Mouse (Mus musculus) CH12.LX (cell line): Measurements from ENCODE around the gene Aldh3b2.

ENCODE experiments used
- CHD2 ChIP-seq: IDR thresholded peaks from 2 replicates; pipeline ENCODE4 v1.6.1; 2011; ENCODE audit warnings: low read length, improper control_type of control experiment
- CTCF ChIP-seq, 2 experiments: IDR thresholded peaks in 1 of 2; conservative IDR thresholded peaks in 1 of 2; 2 replicates each; pipeline ENCODE4 v1.5.1; 2011 to 2012; ENCODE audit warnings: low read depth in 2 of 2, low read length in 2 of 2, improper control_type of control experiment in 1 of 2, inconsistent platforms in 1 of 2, mild to moderate bottlenecking in 1 of 2, moderate library complexity in 1 of 2
- EP300 ChIP-seq: IDR thresholded peaks from 2 replicates; pipeline ENCODE4 v1.6.1; 2011; ENCODE audit warnings: low read length, improper control_type of control experiment
- JUND ChIP-seq: conservative IDR thresholded peaks from 2 replicates; pipeline ENCODE4 v1.6.1; 2011; ENCODE audit warnings: low read depth, low read length, improper control_type of control experiment
- KAT2A ChIP-seq: IDR thresholded peaks from 2 replicates; pipeline ENCODE4 v1.6.1; 2012; ENCODE audit warnings: low read length, improper control_type of control experiment, inconsistent platforms; ENCODE audit not compliant: insufficient replicate concordance
- MAX ChIP-seq: IDR thresholded peaks from 2 replicates; pipeline ENCODE4 v1.6.1; 2011; ENCODE audit warnings: low read length, improper control_type of control experiment
- MEF2A ChIP-seq: IDR thresholded peaks from 2 replicates; pipeline ENCODE4 v1.6.1; 2014; ENCODE audit warnings: low read depth, mild to moderate bottlenecking, inconsistent platforms, low read length, improper control_type of control experiment, borderline replicate concordance
- POLR2A ChIP-seq: IDR thresholded peaks from 2 replicates; pipeline ENCODE4 v1.6.1; 2011; ENCODE audit warnings: low read depth, mild to moderate bottlenecking, improper control_type of control experiment, low read length
- SMC3 ChIP-seq: IDR thresholded peaks from 2 replicates; pipeline ENCODE4 v1.6.1; 2011; ENCODE audit warnings: low read depth, low read length, improper control_type of control experiment
- TBP ChIP-seq: conservative IDR thresholded peaks from 2 replicates; pipeline ENCODE4 v1.6.1; 2011; ENCODE audit warnings: low read depth, low read length, improper control_type of control experiment
- UBTF ChIP-seq: IDR thresholded peaks from 2 replicates; pipeline ENCODE4 v1.6.1; 2012; ENCODE audit warnings: low read depth, mild to moderate bottlenecking, inconsistent platforms, low read length, improper control_type of control experiment, moderate library complexity
- ZNF384 ChIP-seq: IDR thresholded peaks from 2 replicates; pipeline ENCODE4 v1.6.1; 2012; ENCODE audit warnings: low read depth, low read length, improper control_type of control experiment, inconsistent platforms

- TF ChIP-seq ZNF384 (no peak), CTCF (conservative IDR thresholded peaks at IDR 0.05 in 1 of 2, IDR thresholded peaks at IDR 0.05 in 1 of 2; ENCODE audit: low read depth in 2 of 2, low read length in 2 of 2) (no peak), POLR2A (no peak), MAX (no peak), JUND (no peak), CHD2 (no peak), MEF2A (no peak), EP300 (no peak), TBP (no peak), UBTF (no peak), SMC3 (no peak), KAT2A (no peak)
Observed at GRCm38 (mm10) chr19:3947813-3948212, 24.3 kb upstream of the Aldh3b2 start.
